11 mouse cellular contexts compared by ENCODE assay signal in the genomic region with DNA sequence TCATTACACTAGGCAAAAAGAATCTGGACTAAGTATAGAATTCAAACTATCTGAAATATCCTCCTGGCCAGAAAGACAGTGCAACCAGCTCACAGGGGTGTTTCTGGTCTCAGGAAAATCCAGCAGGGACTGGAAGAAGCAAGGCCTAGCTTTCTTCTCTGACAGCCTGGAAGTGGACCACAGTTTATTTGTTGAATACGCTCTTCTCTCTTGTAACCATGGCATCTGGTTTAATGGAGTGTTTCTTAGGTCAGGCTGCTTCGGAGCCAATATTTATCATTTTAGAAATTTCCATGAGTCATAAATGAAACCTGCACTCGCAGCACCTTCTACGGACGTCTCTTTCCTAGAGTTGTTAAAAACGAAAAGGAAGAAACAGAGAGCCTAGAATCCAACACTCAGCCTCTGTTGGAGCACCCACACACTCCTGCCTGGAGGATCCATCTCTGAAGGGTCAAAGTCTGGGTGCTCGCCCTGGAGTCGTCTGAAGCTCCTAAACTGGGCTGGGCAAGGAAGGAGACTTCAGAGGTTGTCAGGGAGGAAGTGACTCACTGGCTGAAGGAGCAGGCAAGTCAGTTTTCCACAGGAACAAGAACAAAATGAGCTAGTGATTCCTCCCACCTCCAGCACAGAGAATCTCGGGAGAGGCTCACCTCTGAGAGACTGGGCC. TPM values are rescaled to one million over a fixed set of nuclear protein-coding genes. Genes with fewer than 3 reads are reported as not detected.
DNase-seq lines count a peak whose midpoint lies in the region; ATAC-seq and TF ChIP-seq lines count a peak whose summit lies in the region.
"Had no signal": no experiment of that assay in that cellular context is flagged by ENCODE, and none has a peak within 500 bp of the region (broad histone marks: within the 10 kb centered on the region; RNA-seq: fewer than 3 reads in every experiment).

No protein-coding gene starts in this region.

- no peaks in the 10 kb centered on the region for H3K9me3 ChIP-seq in heart, embryonic 15.5 days (replicated peaks)
- H3K9me3 ChIP-seq in heart, embryonic 12.5 days (replicated peaks) = no peaks in the 10 kb centered on the region
- H3K9me3 ChIP-seq in CH12.LX (replicated peaks; ENCODE audit: low read length) = no peaks in the 10 kb centered on the region
- no peaks in the 10 kb centered on the region for H3K9me3 ChIP-seq in intestine, embryonic 16.5 days (ENCODE audit: control insufficient read depth, low read length)
- H3K9me3 ChIP-seq in hindbrain, embryonic 14.5 days (ENCODE audit: control insufficient read depth, low read length) = no peaks in the 10 kb centered on the region

- no peaks in the 10 kb centered on the region for H3K36me3 ChIP-seq in heart, embryonic 15.5 days
- no peaks in the 10 kb centered on the region for H3K36me3 ChIP-seq in heart, embryonic 12.5 days
- H3K36me3 ChIP-seq in CH12.LX (replicated peaks in 1 of 2; ENCODE audit: control insufficient read depth in 1 of 2, insufficient read depth in 1 of 2, low read length in 1 of 2) = no peaks in the 10 kb centered on the region
- no peaks in the 10 kb centered on the region for H3K36me3 ChIP-seq in intestine, embryonic 16.5 days (ENCODE audit: control insufficient read depth, insufficient read depth, low read length)
- no peaks in the 10 kb centered on the region for H3K36me3 ChIP-seq in hindbrain, embryonic 14.5 days (replicated peaks; ENCODE audit: control insufficient read depth, insufficient read depth)

- in situ Hi-C loops in CH12.LX (cut with MboI; ENCODE audit: low pct_ligation_motif_present, low pct_unique_long_range_greater_than_20kb, low sequenced_read_pairs) = no loop called here

- no peak for TF ChIP-seq POLR2A in CH12.LX (IDR thresholded peaks at IDR 0.05; ENCODE audit: low read depth, low read length)

- no peak overlapping the region for H3K9ac ChIP-seq in heart, embryonic 15.5 days
- H3K9ac ChIP-seq in heart, embryonic 12.5 days = no peak overlapping the region
- peak overlapping the region; percentile 61 for H3K9ac ChIP-seq in CH12.LX (ENCODE audit: insufficient read depth, low read depth)
- peak overlapping the region; percentile 17; the same call in 1 of the 2 replicates for H3K9ac ChIP-seq in intestine, embryonic 16.5 days (ENCODE audit: low read depth, low read length)
- H3K9ac ChIP-seq in hindbrain, embryonic 14.5 days = no peak overlapping the region

- H3K4me1 ChIP-seq in heart, embryonic 15.5 days (replicated peaks) = no peaks in the 10 kb centered on the region
- peaks cover 5% of the 10 kb centered on the region; the same call in 1 of the 2 replicates for H3K4me1 ChIP-seq in heart, embryonic 12.5 days (replicated peaks)
- peaks cover 8 to 52% of the 10 kb centered on the region in 2 experiments; a peak in 3 of 4 replicates for H3K4me1 ChIP-seq in CH12.LX (ENCODE audit: control insufficient read depth in 1 of 2, insufficient read depth in 2 of 2)
- peaks cover 15% of the 10 kb centered on the region; the same call in 1 of the 2 replicates for H3K4me1 ChIP-seq in intestine, embryonic 16.5 days (ENCODE audit: control insufficient read depth, insufficient read depth, low read length)
- no peaks in the 10 kb centered on the region for H3K4me1 ChIP-seq in hindbrain, embryonic 14.5 days (replicated peaks; ENCODE audit: control insufficient read depth, insufficient read depth, low read length)

- WGBS in heart, embryonic 15.5 days = 57% methylated on average over 9 of the region's 9 CpGs
- 60% methylated on average over 9 of the region's 9 CpGs for WGBS in heart, embryonic 12.5 days
- WGBS in intestine, embryonic 16.5 days = 41% methylated on average over 9 of the region's 9 CpGs
- WGBS in hindbrain, embryonic 14.5 days = 80% methylated on average over 9 of the region's 9 CpGs

- peak; percentile 75 for DNase-seq in 3134 (ENCODE audit: extremely low read depth, insufficient read length, low spot score)
- no peak for DNase-seq in CH12.LX (ENCODE audit: extremely low read depth)
- DNase-seq in hindbrain, embryonic 14.5 days (ENCODE audit: low spot score) = no peak
- no peak for DNase-seq in spleen, postnatal 36 days (ENCODE audit: low spot score in 2 of 2)
- no peak for DNase-seq in spleen, postnatal 10 days (ENCODE audit: low spot score in 2 of 2)
- DNase-seq: cerebellum, postnatal 25 days; left cerebral cortex, postnatal 4 days; thymus, postnatal 14 days had no signal

- TF ChIP-seq RAD21 in CH12.LX (IDR thresholded peaks at IDR 0.05; ENCODE audit: low read depth, low read length) = no peak

- 0 out of 2 replicates have a peak overlapping the region, but pooled peaks have one; percentile 9 for H3K27ac ChIP-seq in heart, embryonic 15.5 days
- no peak overlapping the region for H3K27ac ChIP-seq in heart, embryonic 12.5 days (ENCODE audit: poor library complexity, severe bottlenecking)
- H3K27ac ChIP-seq in CH12.LX (ENCODE audit: insufficient read depth, low read depth) = no peak overlapping the region; the same call in 1 of the 2 replicates
- H3K27ac ChIP-seq in intestine, embryonic 16.5 days (ENCODE audit: low read length) = peak overlapping the region; percentile 72
- H3K27ac ChIP-seq in hindbrain, embryonic 14.5 days = no peak overlapping the region

- H3K4me3 ChIP-seq in heart, embryonic 15.5 days = no peak overlapping the region
- no peak overlapping the region for H3K4me3 ChIP-seq in heart, embryonic 12.5 days
- no peak overlapping the region for H3K4me3 ChIP-seq in CH12.LX (replicated peaks in 1 of 3; ENCODE audit: low read depth in 2 of 3, low read length in 2 of 3, poor library complexity in 1 of 3)
- no peak overlapping the region for H3K4me3 ChIP-seq in intestine, embryonic 16.5 days (ENCODE audit: low read length)
- no peak overlapping the region for H3K4me3 ChIP-seq in hindbrain, embryonic 14.5 days (replicated peaks; ENCODE audit: low read length)

- ATAC-seq in heart, embryonic 15.5 days (replicated peaks; ENCODE audit: insufficient number of reproducible peaks, insufficient read depth, low FRiP score, low read depth) = no peak
- no peak for ATAC-seq in heart, embryonic 12.5 days (ENCODE audit: insufficient number of reproducible peaks, low FRiP score)
- peak; percentile 89 for ATAC-seq in intestine, embryonic 16.5 days
- ATAC-seq in hindbrain, embryonic 14.5 days (ENCODE audit: low FRiP score) = no peak

- H3K4me2 ChIP-seq in heart, embryonic 15.5 days = no peak overlapping the region
- H3K4me2 ChIP-seq in heart, embryonic 12.5 days = no peak overlapping the region
- peak overlapping the region; percentile 93 for H3K4me2 ChIP-seq in CH12.LX (ENCODE audit: insufficient read depth, low read depth, poor library complexity, severe bottlenecking)
- H3K4me2 ChIP-seq in intestine, embryonic 16.5 days (ENCODE audit: low read depth, low read length) = no peak overlapping the region
- no peak overlapping the region for H3K4me2 ChIP-seq in hindbrain, embryonic 14.5 days (replicated peaks)

- no peaks in the 10 kb centered on the region for H3K27me3 ChIP-seq in heart, embryonic 15.5 days
- no peaks in the 10 kb centered on the region for H3K27me3 ChIP-seq in heart, embryonic 12.5 days (replicated peaks)
- no peaks in the 10 kb centered on the region for H3K27me3 ChIP-seq in CH12.LX (replicated peaks)
- no peaks in the 10 kb centered on the region for H3K27me3 ChIP-seq in intestine, embryonic 16.5 days (replicated peaks; ENCODE audit: control insufficient read depth, insufficient read depth, low read length)
- H3K27me3 ChIP-seq in hindbrain, embryonic 14.5 days (ENCODE audit: control insufficient read depth, insufficient read depth, low read length) = no peaks in the 10 kb centered on the region

- peak; percentile 44; the same call in 1 of the 2 replicates for TF ChIP-seq EP300 in CH12.LX (IDR thresholded peaks at IDR 0.05; ENCODE audit: low read length)

- no peak for TF ChIP-seq CTCF in CH12.LX (conservative IDR thresholded peaks at IDR 0.05 in 1 of 2, IDR thresholded peaks at IDR 0.05 in 1 of 2; ENCODE audit: low read depth in 2 of 2, low read length in 2 of 2)

- no peaks in the 10 kb centered on the region for H3K79me2 ChIP-seq in CH12.LX (replicated peaks; ENCODE audit: control insufficient read depth, extremely low read depth, insufficient read depth, poor library complexity, severe bottlenecking)

- dilution Hi-C loops in CH12.LX (cut with MboI; ENCODE audit: extremely low pct_ligation_motif_present, extremely low pct_unique_long_range_greater_than_20kb, low sequenced_read_pairs) = no loop called here

TF ChIP-seq in CH12.LX, 34 proteins besides CTCF, POLR2A, EP300 and RAD21 (continues in another document):
- TF ChIP-seq ZC3H11A (IDR thresholded peaks at IDR 0.05; ENCODE audit: low read depth, low read length) (no peak), MAFK (IDR thresholded peaks at IDR 0.05; ENCODE audit: insufficient replicate concordance, low read length) (no peak), ELF1 (IDR thresholded peaks at IDR 0.05; ENCODE audit: low read depth, low read length) (no peak), HCFC1 (IDR thresholded peaks at IDR 0.05; ENCODE audit: low read depth, low read length) (no peak), ETS1 (conservative IDR thresholded peaks at IDR 0.05; ENCODE audit: low read depth, low read length) (no peak; the same call in 1 of the 2 replicates), CHD1 (IDR thresholded peaks at IDR 0.05; ENCODE audit: low read depth, low read length) (no peak), JUN (IDR thresholded peaks at IDR 0.05; ENCODE audit: insufficient read depth, low read depth, low read length) (no peak; the same call in 1 of the 2 replicates), NRF1 (IDR thresholded peaks at IDR 0.05; ENCODE audit: low read depth, low read length) (no peak), MEF2A (IDR thresholded peaks at IDR 0.05; ENCODE audit: borderline replicate concordance, low read depth, low read length) (peak; percentile 14; the same call in 1 of the 2 replicates)

RNA-seq across cellular contexts. Expression of a gene that starts 11.6 kb away (rescaled TPM):
- polyA plus RNA-seq in heart, embryonic 15.5 days (2015; fragmentation: Nextera tagmentation; extraction: Ambion mirVana) = 779 and 868 TPM in 2 replicates
- 963 and 982 TPM in 2 replicates for polyA plus RNA-seq in heart, embryonic 12.5 days (2016; fragmentation: Nextera tagmentation; extraction: Ambion mirVana)
- total RNA-seq in CH12.LX (2012; rRNA removed) = 68.9 and 84.3 TPM in 2 replicates
- total RNA-seq in CH12.LX (2014; rRNA removed) = 266 and 306 TPM in 2 replicates
- 151 and 155 TPM in 2 replicates for polyA plus RNA-seq in CH12.LX (2012; ENCODE audit: insufficient read length, low read depth)
- 822 and 823 TPM in 2 replicates for polyA plus RNA-seq in intestine, embryonic 16.5 days (2015; fragmentation: Nextera tagmentation; extraction: Ambion mirVana)
- 461 and 492 TPM in 2 replicates for polyA plus RNA-seq in hindbrain, embryonic 14.5 days (2014; fragmentation: Nextera tagmentation; extraction: Ambion mirVana)

RNA-seq across cellular contexts. Expression of a gene that starts 40.5 kb away (rescaled TPM):
- polyA plus RNA-seq in heart, embryonic 15.5 days (2015; fragmentation: Nextera tagmentation; extraction: Ambion mirVana) = 1.5 and 1.8 TPM in 2 replicates
- 2.2 and 2.3 TPM in 2 replicates for polyA plus RNA-seq in heart, embryonic 12.5 days (2016; fragmentation: Nextera tagmentation; extraction: Ambion mirVana)
- 0.13 TPM in 1 of 2 replicates, not detected in the other for total RNA-seq in CH12.LX (2012; rRNA removed)
- total RNA-seq in CH12.LX (2014; rRNA removed) = 0.19 and 0.30 TPM in 2 replicates
- polyA plus RNA-seq in CH12.LX (2012; ENCODE audit: insufficient read length, low read depth) = 0.19 and 0.21 TPM in 2 replicates
- polyA plus RNA-seq in intestine, embryonic 16.5 days (2015; fragmentation: Nextera tagmentation; extraction: Ambion mirVana) = 5.2 and 5.4 TPM in 2 replicates
- 1.8 and 2.1 TPM in 2 replicates for polyA plus RNA-seq in hindbrain, embryonic 14.5 days (2014; fragmentation: Nextera tagmentation; extraction: Ambion mirVana)

Comparison
In these comparisons a context has a peak if more than half of its experiments do, and no peak if none do; other contexts are left out.
1. H3K27ac ChIP-seq: peak in heart, embryonic 15.5 days (single experiment) and intestine, embryonic 16.5 days (single experiment); none in heart, embryonic 12.5 days (single experiment), CH12.LX (single experiment) and hindbrain, embryonic 14.5 days (single experiment).
2. H3K9ac ChIP-seq: peak in CH12.LX (single experiment) and intestine, embryonic 16.5 days (single experiment); none in heart, embryonic 15.5 days (single experiment), heart, embryonic 12.5 days (single experiment) and hindbrain, embryonic 14.5 days (single experiment).